Mouse (Mus musculus): ENCODE measurements around the gene Rad51ap2.

The Rad51ap2 gene

GRCm38 (mm10) chr12:11455549-11456194, at the start of gene Rad51ap2:
Rad51ap2 (plus strand) TSS chr12:11456079.
- no peak for DNase-seq (ENCODE audit: low read depth, low spot score)

- DNase-seq (ENCODE audit: low read depth, low spot score) = no peak
Observed at GRCm38 (mm10) chr12:11407679-11408078, 48.2 kb upstream of the Rad51ap2 start.

- DNase-seq (ENCODE audit: low read depth, low spot score) = no peak
Observed at GRCm38 (mm10) chr12:11418112-11418511, 37.8 kb upstream of the Rad51ap2 start.

- DNase-seq (ENCODE audit: low read depth, low spot score) = no peak
Observed at GRCm38 (mm10) chr12:11427396-11427795, 28.5 kb upstream of the Rad51ap2 start.

GRCm38 (mm10) chr12:11433126-11433525, 22.8 kb upstream of the Rad51ap2 start:
- no peak for DNase-seq (ENCODE audit: low read depth, low spot score)

GRCm38 (mm10) chr12:11433716-11434115, 22.2 kb upstream of the Rad51ap2 start:
- no peak for DNase-seq (ENCODE audit: low read depth, low spot score)

GRCm38 (mm10) chr12:11434446-11434845, 21.4 kb upstream of the Rad51ap2 start:
- DNase-seq (ENCODE audit: low read depth, low spot score) = no peak

- no peak for DNase-seq (ENCODE audit: low read depth, low spot score)
Observed at GRCm38 (mm10) chr12:11435246-11436022, 20.4 kb upstream of the Rad51ap2 start.

GRCm38 (mm10) chr12:11436023-11436350, 19.9 kb upstream of the Rad51ap2 start:
- no peak for DNase-seq (ENCODE audit: low read depth, low spot score)

- DNase-seq (ENCODE audit: low read depth, low spot score) = peak; percentile 43
Observed at GRCm38 (mm10) chr12:11436497-11437265, 19.2 kb upstream of the Rad51ap2 start, which contains the start of gene Vsnl1. Vsnl1 (minus strand) TSS chr12:11436613.

GRCm38 (mm10) chr12:11437266-11437906, 18.5 kb upstream of the Rad51ap2 start:
- DNase-seq (ENCODE audit: low read depth, low spot score) = peak; percentile 52

- no peak for DNase-seq (ENCODE audit: low read depth, low spot score)
Observed at GRCm38 (mm10) chr12:11437907-11438447, 17.9 kb upstream of the Rad51ap2 start.

- no peak for DNase-seq (ENCODE audit: low read depth, low spot score)
Observed at GRCm38 (mm10) chr12:11454146-11454545, 1.7 kb upstream of the Rad51ap2 start.

- DNase-seq (ENCODE audit: low read depth, low spot score) = no peak
Observed at GRCm38 (mm10) chr12:11456213-11456612, 334 bp downstream of the Rad51ap2 start.

GRCm38 (mm10) chr12:11456632-11457031, 753 bp downstream of the Rad51ap2 start:
- no peak for DNase-seq (ENCODE audit: low read depth, low spot score)
